ENCODE assay signal across 9 mouse cellular contexts in genomic region chr10:117013689-117014390, GRCm38 (mm10). TPM values are rescaled to one million over a fixed set of nuclear protein-coding genes. Genes with fewer than 3 reads are reported as not detected.
DNase-seq lines count a peak whose midpoint lies in the region; ATAC-seq and TF ChIP-seq lines count a peak whose summit lies in the region.
"Had no signal": no experiment of that assay in that cellular context is flagged by ENCODE, and none has a peak within 500 bp of the region (broad histone marks: within the 10 kb centered on the region; RNA-seq: fewer than 3 reads in every experiment).

No protein-coding gene starts in this region.

- H3K9ac ChIP-seq in neural tube, embryonic 14.5 days (replicated peaks; ENCODE audit: low read depth, low read length) = no peak overlapping the region

- WGBS in neural tube, embryonic 14.5 days = 15% methylated on average over 12 of the region's 12 CpGs
- WGBS in thymus, adult 2 months = 74% methylated on average over 12 of the region's 12 CpGs

- no peak for TF ChIP-seq POLR2A in testis, adult 2 months (IDR thresholded peaks at IDR 0.05; ENCODE audit: control insufficient read depth, low read depth, low read length)
- no peak for TF ChIP-seq POLR2A in thymus, adult 2 months (IDR thresholded peaks at IDR 0.05; ENCODE audit: control insufficient read depth, extremely low read depth, insufficient read depth, low read length, poor library complexity)

- DNase-seq in adrenal gland, adult 2 months = peak; percentile 26
- no peak for DNase-seq in adrenal gland, postnatal 4 days (ENCODE audit: low spot score in 2 of 2)
- no peak for DNase-seq in testis, postnatal 14 days (ENCODE audit: low spot score)
- peak; percentile 31 to 32 for DNase-seq in left cerebral cortex, adult 2 months (ENCODE audit: extremely low spot score in 1 of 2, low spot score in 2 of 2)
- no peak for DNase-seq in cerebellum, adult 11-12 months
- no peak for DNase-seq in thymus, adult 2 months

- no peaks in the 10 kb centered on the region for H3K27me3 ChIP-seq in testis, adult 2 months (ENCODE audit: control insufficient read depth, insufficient read depth, low read length)
- no peaks in the 10 kb centered on the region for H3K27me3 ChIP-seq in neural tube, embryonic 14.5 days (ENCODE audit: control insufficient read depth, insufficient read depth, low read length)
- no peaks in the 10 kb centered on the region for H3K27me3 ChIP-seq in thymus, adult 2 months (ENCODE audit: control insufficient read depth, insufficient read depth, low read length)

- peak; percentile 3; the same call in 1 of the 2 replicates for TF ChIP-seq CTCF in testis, adult 2 months (IDR thresholded peaks at IDR 0.05; ENCODE audit: control insufficient read depth, insufficient read depth, insufficient replicate concordance, low read depth, low read length)
- no peak; the same call in 1 of the 2 replicates for TF ChIP-seq CTCF in left cerebral cortex, adult 2 months (IDR thresholded peaks at IDR 0.05)
- no peak for TF ChIP-seq CTCF in thymus, adult 2 months (IDR thresholded peaks at IDR 0.05; ENCODE audit: borderline replicate concordance, control insufficient read depth, extremely low read depth, insufficient read depth, low read length, poor library complexity)

- H3K4me3 ChIP-seq in testis, adult 2 months (ENCODE audit: control insufficient read depth, low read depth, low read length) = no peak overlapping the region
- H3K4me3 ChIP-seq in left cerebral cortex, adult 2 months = no peak overlapping the region
- H3K4me3 ChIP-seq in neural tube, embryonic 14.5 days (ENCODE audit: low read depth, low read length) = no peak overlapping the region
- no peak overlapping the region for H3K4me3 ChIP-seq in thymus, adult 2 months (ENCODE audit: control insufficient read depth, insufficient read depth, low read length)

- H3K27ac ChIP-seq in testis, adult 2 months (ENCODE audit: control insufficient read depth, insufficient read depth, low read depth, low read length) = no peak overlapping the region
- peak overlapping the region; percentile 44 for H3K27ac ChIP-seq in left cerebral cortex, adult 2 months
- H3K27ac ChIP-seq in neural tube, embryonic 14.5 days (ENCODE audit: low read depth, low read length) = no peak overlapping the region
- H3K27ac ChIP-seq in thymus, adult 2 months (ENCODE audit: control insufficient read depth, insufficient read depth, low read length) = no peak overlapping the region

- no peaks in the 10 kb centered on the region for H3K9me3 ChIP-seq in neural tube, embryonic 14.5 days (ENCODE audit: control insufficient read depth, low read length)

- H3K36me3 ChIP-seq in testis, adult 2 months (ENCODE audit: control insufficient read depth, insufficient read depth, low read length) = no peaks in the 10 kb centered on the region
- H3K36me3 ChIP-seq in neural tube, embryonic 14.5 days (ENCODE audit: control insufficient read depth, insufficient read depth, low read length) = no peaks in the 10 kb centered on the region
- no peaks in the 10 kb centered on the region for H3K36me3 ChIP-seq in thymus, adult 2 months (ENCODE audit: control insufficient read depth, insufficient read depth, low read length)

- ATAC-seq in neural tube, embryonic 14.5 days (ENCODE audit: low read depth) = peak; percentile 87

- no peaks in the 10 kb centered on the region; the same call in 1 of the 2 replicates for H3K4me1 ChIP-seq in testis, adult 2 months (ENCODE audit: control insufficient read depth, insufficient read depth, low read length)
- H3K4me1 ChIP-seq in neural tube, embryonic 14.5 days (ENCODE audit: control insufficient read depth, insufficient read depth, low read length) = peaks cover 4% of the 10 kb centered on the region; the same call in 1 of the 2 replicates
- H3K4me1 ChIP-seq in thymus, adult 2 months (replicated peaks; ENCODE audit: control insufficient read depth, insufficient read depth, low read length) = no peaks in the 10 kb centered on the region

- intact Hi-C loops in left cerebral cortex, adult 2 months (cut with DNase I) = loop anchor here (5.0 kb wide), 1 partner anchor 57 kb away; no protein-coding TSS in a partner anchor

- H3K4me2 ChIP-seq in neural tube, embryonic 14.5 days (ENCODE audit: low read depth, low read length) = peak overlapping the region; percentile 27; the same call in 1 of the 2 replicates

RNA-seq across cellular contexts. Expression of gene Best3, which starts 27.7 kb away (rescaled TPM):
- total RNA-seq in adrenal gland, adult 2 months (2021) = under 1 TPM; 0.29 to 0.31 TPM
- 0.37 and 0.42 TPM in 2 replicates for polyA plus RNA-seq in adrenal gland, adult 2 months (2012; rRNA removed)
- total RNA-seq in adrenal gland, postnatal 4 days (2021) = under 1 TPM; 0.56 to 0.81 TPM
- 1.3 and 1.4 TPM in 2 replicates for polyA plus RNA-seq in testis, adult 2 months (2012; rRNA removed)
- total RNA-seq in left cerebral cortex, adult 2 months (2021) = under 1 TPM; 0.12 to 0.29 TPM
- 0.13 and 0.19 TPM in 2 replicates for polyA plus RNA-seq in neural tube, embryonic 14.5 days (2014; fragmentation: Nextera tagmentation; extraction: Ambion mirVana)
- 0.11 TPM in 1 of 2 replicates, not detected in the other for polyA plus RNA-seq in thymus, adult 2 months (2012; rRNA removed)
- total RNA-seq: common myeloid progenitor, adult 5-6 weeks had no signal

RNA-seq across cellular contexts. Expression of gene Lrrc10, which starts 31.3 kb away (rescaled TPM):
- not detected for total RNA-seq in adrenal gland, adult 2 months (2021)
- not detected in 2 replicates for polyA plus RNA-seq in adrenal gland, adult 2 months (2012; rRNA removed)
- not detected for total RNA-seq in adrenal gland, postnatal 4 days (2021)
- polyA plus RNA-seq in testis, adult 2 months (2012; rRNA removed) = 0.06 and 0.20 TPM in 2 replicates
- not detected for total RNA-seq in left cerebral cortex, adult 2 months (2021)
- polyA plus RNA-seq in neural tube, embryonic 14.5 days (2014; fragmentation: Nextera tagmentation; extraction: Ambion mirVana) = 0.18 TPM in 1 of 2 replicates, not detected in the other
- 0.47 and 15.3 TPM in 2 replicates for polyA plus RNA-seq in thymus, adult 2 months (2012; rRNA removed)
- total RNA-seq: common myeloid progenitor, adult 5-6 weeks had no signal

RNA-seq across cellular contexts. Expression of gene Gm10271, which starts 41.4 kb away (rescaled TPM):
- total RNA-seq in adrenal gland, adult 2 months (2021) = not detected
- not detected in 2 replicates for polyA plus RNA-seq in adrenal gland, adult 2 months (2012; rRNA removed)
- not detected for total RNA-seq in adrenal gland, postnatal 4 days (2021)
- not detected in 2 replicates for polyA plus RNA-seq in testis, adult 2 months (2012; rRNA removed)
- not detected for total RNA-seq in left cerebral cortex, adult 2 months (2021)
- not detected in 2 replicates for polyA plus RNA-seq in neural tube, embryonic 14.5 days (2014; fragmentation: Nextera tagmentation; extraction: Ambion mirVana)
- not detected in 2 replicates for polyA plus RNA-seq in thymus, adult 2 months (2012; rRNA removed)
- total RNA-seq: common myeloid progenitor, adult 5-6 weeks had no signal

RNA-seq across cellular contexts. Expression of gene Cct2, which starts 49.8 kb away (rescaled TPM):
- 100 to 1,000 TPM; 217 to 230 TPM for total RNA-seq in adrenal gland, adult 2 months (2021)
- polyA plus RNA-seq in adrenal gland, adult 2 months (2012; rRNA removed) = 17.6 and 21.5 TPM in 2 replicates
- 100 to 1,000 TPM; 264 to 274 TPM for total RNA-seq in adrenal gland, postnatal 4 days (2021)
- polyA plus RNA-seq in testis, adult 2 months (2012; rRNA removed) = 133 and 135 TPM in 2 replicates
- 100 to 1,000 TPM; 146 to 157 TPM for total RNA-seq in left cerebral cortex, adult 2 months (2021)
- 272 and 288 TPM in 2 replicates for polyA plus RNA-seq in neural tube, embryonic 14.5 days (2014; fragmentation: Nextera tagmentation; extraction: Ambion mirVana)
- polyA plus RNA-seq in thymus, adult 2 months (2012; rRNA removed) = 130 and 139 TPM in 2 replicates

Comparison
In these comparisons a context has a peak if more than half of its experiments do, and no peak if none do; other contexts are left out.
1. DNase-seq: peak in adrenal gland, adult 2 months (single experiment) and left cerebral cortex, adult 2 months (2 of 2); none in adrenal gland, postnatal 4 days (0 of 2), testis, postnatal 14 days (single experiment), cerebellum, adult 11-12 months (single experiment) and thymus, adult 2 months (single experiment).